Mouse (Mus musculus): ENCODE results near the gene Abl2.
"Not testable (repeated sequence)": the region's sequence is repeated elsewhere in the genome, so short reads cannot be mapped to it uniquely, and the experiment has no call there.

The Abl2 gene

DNA sequence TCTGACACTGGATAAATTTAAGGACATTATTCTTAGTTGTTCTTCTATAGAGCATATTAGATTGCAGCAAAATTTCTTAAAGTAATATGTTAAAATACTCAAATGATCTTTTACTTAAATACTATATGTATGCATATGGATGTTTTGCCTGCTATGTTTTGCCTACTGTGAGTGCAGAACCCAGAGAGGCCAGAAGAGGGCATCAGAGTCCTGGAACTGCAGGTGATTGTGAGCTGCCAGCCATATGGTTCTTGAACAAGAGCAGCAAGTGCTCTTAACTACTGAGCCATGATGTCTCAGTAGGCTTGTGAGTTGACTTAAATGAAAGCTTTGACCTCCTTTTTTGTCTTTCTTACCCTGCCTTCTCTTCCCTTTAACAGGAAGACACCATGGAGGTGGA is 72.4 kb downstream of the Abl2 start:
- no peak for DNase-seq (ENCODE audit: low read depth, low spot score)

DNA sequence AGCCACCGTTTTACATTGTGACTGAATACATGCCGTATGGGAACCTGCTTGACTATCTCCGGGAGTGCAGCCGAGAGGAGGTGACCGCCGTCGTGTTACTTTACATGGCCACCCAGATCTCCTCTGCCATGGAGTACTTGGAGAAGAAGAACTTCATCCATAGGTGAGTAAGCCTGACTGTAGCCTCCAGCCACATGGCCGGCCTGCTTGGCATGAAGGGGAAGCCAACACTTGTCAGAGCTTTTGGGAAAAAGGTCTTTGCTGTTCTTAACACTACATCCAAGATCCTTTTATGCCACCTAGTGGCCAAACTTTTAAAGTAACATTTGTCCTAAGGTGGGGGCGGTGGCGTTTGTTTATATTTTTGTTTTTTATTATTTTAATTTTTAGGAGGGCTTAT is 74.5 kb downstream of the Abl2 start:
- DNase-seq (ENCODE audit: low read depth, low spot score): no peak

DNA sequence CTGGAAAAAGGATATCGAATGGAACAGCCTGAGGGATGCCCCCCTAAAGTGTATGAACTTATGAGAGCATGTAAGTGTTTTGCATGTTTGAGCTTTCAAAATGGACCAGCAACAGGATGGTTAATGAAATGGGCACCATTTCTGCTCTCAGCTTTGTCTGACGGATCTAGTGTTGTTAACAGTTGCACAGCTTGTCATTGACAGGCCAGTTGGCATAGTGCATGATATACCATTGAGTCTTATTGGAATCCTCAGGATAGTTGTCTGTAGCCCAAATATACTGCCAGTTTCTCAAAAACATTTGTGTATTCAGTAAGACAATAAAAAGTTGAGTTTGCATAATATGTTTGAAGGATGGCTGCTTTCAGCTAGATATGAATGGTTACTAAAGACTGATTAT is 76.6 kb downstream of the Abl2 start:
- no peak for DNase-seq (ENCODE audit: low read depth, low spot score)

DNA sequence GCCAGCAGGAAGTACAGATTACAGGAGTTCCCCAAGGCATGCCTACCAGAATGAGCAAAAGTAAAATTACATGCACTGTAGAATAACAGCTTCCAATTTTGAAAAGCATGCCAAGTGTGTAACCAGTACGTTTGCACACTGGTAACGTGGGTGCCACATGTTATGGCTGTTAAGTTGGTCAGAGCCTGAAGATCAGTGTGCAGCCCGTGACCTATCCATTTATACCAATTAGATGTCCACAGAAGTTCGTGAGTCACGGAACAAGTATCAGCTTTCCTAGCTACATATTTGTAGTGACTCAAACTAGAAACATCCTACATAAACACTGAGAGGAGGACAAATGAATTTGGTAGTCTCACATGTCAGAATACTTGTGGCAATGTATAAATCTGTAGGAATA is 80.9 kb downstream of the Abl2 start:
- DNase-seq (ENCODE audit: low read depth, low spot score): no peak

DNA sequence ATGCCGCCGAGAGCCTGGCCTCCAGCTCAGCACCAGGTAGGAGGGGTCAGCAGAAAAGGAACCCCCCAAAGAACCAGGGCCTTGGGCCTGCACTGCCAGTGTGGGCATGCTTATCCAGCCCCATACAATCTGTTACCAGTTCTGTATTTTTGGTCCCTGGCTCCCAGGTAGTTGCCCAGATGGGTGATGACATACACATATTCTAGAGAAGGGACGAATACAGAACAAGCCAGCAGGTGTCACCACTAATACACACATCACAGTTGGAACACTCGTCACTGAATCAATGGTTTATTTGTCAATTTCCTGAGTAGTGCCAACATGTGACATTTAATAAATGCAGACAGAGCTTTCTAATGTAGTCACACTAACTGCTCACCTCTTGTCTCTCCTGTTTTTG is 82.0 kb downstream of the Abl2 start:
- DNase-seq (ENCODE audit: low read depth, low spot score): no peak

DNA sequence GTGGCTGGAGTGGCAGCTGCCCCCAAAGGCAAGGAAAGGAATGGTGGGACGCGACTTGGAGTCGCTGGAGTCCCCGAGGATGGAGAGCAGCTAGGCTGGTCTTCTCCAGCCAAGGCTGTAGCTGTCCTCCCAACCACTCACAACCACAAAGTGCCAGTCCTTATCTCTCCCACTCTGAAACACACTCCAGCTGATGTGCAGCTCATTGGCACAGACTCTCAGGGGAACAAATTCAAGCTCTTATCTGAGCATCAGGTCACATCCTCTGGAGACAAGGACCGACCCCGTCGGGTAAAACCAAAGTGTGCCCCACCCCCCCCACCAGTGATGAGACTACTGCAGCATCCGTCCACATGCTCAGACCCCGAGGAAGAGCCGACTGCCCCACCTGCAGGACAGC is 83.2 kb downstream of the Abl2 start:
- DNase-seq (ENCODE audit: low read depth, low spot score): no peak

DNA sequence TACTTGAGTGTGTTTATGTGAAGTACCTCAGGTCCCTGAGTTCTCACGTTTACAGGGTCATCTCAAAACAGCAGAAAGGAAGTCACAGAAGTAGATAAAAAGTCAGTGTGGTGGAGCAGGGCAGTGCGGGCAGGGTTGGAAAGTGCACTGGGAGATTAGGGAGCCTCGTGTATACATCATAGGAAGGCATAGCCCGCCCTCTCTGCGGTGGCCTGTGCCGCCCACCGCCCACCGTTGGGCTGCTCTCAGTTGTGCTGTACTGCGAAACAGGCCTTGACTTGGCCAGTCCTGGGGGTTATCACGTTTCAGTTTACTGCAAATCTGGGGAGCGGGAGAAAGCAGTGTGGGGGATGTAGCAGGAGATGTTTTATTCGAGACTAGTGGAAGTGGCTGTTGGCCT is 84.2 kb downstream of the Abl2 start:
- no peak for DNase-seq (ENCODE audit: low read depth, low spot score)

DNA sequence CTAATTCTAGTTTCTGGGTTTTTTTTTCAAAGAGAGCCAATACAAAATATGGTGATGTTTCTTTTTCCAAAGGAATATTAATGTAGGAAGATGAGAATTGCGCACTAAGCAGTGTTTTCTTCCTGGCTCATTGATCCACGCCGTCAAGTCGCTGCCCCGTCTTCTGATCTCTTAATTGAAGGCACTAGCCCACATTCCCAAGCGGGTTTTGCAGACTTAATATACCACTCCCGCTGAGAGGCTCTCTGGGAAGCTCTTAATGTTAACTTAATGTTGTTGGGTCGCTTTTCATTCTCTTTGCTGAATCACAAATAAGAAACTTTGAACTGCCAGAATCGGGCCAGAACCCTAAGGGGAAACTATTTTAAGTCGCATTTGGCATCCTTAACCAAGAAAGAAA is 85.5 kb downstream of the Abl2 start:
- no peak for DNase-seq (ENCODE audit: low read depth, low spot score)

DNA sequence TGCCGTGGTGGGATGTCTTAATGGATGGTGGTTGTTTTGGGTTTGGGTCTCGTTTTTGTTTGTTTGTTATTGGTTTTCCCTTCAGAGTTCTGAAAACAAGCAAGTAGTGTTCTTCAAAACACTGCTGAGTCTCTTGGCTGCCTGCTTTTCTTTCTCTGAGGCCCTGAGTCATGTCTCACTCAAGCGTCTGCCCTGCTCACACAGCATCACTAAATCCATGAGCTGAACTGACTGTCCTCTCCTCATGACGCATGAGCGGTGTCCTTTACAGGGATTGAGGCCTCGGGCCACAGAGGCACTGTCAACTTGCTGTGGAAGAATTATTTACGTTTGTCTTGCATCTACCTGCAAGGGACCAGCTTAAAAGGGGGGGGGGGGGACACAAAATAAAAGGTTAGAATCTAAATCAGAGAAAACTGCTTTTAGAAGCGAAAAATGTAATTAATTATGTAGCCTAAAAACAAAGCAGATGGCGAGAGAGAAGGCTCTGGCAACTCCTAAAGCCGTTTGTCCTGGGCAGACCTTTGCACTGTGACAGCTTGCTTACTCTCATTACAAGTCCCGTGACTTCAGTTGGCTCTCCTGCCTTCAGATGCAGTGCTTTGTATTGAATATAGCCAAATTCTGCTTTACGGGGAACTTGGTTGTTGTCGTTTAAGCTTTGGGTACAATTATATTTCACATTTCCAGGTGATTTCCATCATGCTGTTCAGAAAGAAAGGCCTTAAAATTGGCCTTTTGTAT is 86.4 kb downstream of the Abl2 start:
- DNase-seq (ENCODE audit: low read depth, low spot score): no peak

DNA sequence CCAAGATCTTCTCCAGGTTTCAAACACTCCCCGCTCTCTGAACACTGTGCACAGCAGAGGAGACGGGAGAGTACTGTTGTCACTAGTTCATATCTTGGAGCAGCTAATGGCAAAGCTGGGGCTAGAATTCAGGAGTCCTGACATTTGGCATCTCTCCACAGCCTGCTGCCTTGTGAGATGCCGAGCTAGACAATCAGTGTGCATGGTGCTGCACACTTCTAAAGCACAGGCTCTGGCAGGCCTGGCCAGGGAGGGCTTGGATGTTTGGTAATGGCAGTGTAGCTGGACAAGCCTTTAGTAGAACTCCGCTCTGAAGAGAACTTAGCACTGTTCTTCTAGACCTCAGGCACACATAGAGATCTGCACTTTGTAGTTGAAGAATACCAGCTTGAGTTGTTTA is 87.4 kb downstream of the Abl2 start:
- DNase-seq (ENCODE audit: low read depth, low spot score): no peak

DNA sequence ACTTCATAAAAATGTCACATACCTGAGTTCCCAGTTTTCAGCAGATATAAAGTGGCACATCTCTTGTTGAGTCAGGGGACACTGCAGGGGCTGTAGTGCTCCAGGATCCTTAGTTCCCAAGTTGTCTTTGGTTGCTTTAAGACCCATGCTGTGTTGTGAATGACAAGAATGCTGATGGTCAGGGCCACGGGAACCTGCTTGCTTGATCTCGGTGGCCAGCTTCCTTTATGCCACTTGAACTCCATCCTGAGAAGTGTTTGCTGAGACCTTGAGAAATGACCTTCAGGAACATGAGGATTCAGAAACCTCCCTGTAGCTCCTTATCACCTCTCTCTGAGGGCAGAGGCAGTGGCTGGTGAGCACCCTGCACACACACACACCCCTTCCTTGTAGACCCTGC is 90.1 kb downstream of the Abl2 start:
- no peak for DNase-seq (ENCODE audit: low read depth, low spot score)

DNA sequence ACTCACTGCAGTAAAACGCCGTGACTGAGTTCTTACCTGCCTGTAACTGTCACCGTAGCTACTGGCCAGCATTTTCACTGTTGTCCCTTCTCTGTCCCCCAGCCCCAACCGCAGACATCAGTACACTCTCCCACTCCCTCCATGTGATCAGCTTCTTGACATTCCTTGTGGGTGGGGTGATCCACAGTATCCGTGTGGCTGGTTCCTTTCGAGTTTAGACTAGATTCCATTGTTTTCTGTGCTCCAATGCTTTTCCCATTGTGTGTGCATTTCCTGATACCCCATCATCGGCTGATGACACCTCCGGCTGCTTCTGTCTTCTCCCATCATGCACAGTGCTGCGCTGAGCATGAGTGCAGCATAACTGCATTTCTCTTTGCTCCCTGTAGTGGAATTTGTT is 92.0 kb downstream of the Abl2 start:
- no peak for DNase-seq (ENCODE audit: low read depth, low spot score)

DNA sequence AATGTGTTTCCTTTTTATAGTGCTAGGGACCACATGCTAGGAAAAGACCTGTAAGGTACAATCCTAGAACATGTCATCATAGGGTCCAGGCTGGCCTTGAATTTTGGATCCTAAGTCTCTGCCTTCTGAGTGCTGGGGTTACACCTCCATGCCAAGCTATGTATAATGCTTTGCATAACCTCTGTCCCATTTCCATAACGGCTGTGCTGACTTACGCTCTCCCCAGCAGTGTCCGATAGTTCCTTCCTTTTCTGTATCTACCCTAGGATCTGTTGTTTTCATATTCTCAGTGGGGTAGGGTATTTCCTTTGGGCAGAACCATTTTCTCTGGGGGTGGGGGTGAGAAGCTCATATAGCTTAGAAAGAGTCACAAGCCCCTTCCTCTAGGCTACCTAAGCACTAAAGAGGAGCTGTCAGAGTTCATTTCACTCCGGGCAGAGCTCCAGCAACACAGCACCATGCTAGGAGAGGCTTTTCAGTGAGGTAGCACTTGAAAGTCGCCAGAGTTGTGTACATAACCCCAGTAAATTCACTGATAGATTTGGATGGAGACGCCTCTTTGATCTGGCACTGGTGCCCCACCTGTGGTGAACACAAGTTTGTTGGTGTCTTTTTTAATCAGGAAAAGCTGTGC is 93.7 kb downstream of the Abl2 start:
- no peak for DNase-seq (ENCODE audit: low read depth, low spot score)

DNA sequence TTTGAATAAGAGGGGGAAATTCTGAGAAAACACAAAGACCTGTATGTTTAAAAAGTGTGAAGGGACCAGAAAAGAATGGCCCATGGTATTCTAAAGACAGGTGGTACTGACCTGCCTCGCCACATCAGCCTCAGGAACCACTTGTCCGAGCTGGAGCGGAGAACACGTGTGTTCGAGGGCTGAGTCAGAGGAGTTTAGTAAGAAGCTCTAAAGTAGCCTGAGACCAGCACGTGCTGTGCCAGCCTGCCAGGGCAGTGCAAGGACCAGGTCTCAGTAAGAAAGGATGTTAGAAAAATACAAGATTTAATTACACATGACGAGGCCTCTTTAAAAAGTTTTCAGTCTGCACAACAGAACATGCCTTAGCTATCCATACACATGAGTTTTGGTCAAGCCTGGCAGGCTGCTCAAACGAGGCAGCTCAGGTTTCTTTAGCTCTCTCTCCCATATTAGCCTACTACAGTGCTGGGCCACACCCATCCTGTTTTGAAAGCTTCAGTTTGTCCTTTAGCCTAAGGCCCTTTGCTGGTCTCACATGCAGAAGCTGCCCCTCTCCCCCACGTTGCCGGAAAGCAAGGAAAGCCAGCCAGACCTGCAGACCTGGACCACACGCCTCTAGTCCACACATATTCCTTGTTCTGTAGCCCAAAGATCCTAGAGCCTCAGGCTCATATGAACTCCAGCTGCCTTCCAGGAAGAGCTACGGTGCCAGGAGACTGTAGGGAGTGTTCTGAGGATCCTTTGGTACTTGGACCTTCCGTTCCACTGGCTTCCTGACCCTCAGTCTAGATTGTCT is 96.3 kb downstream of the Abl2 start:
- DNase-seq (ENCODE audit: low read depth, low spot score): no peak

DNA sequence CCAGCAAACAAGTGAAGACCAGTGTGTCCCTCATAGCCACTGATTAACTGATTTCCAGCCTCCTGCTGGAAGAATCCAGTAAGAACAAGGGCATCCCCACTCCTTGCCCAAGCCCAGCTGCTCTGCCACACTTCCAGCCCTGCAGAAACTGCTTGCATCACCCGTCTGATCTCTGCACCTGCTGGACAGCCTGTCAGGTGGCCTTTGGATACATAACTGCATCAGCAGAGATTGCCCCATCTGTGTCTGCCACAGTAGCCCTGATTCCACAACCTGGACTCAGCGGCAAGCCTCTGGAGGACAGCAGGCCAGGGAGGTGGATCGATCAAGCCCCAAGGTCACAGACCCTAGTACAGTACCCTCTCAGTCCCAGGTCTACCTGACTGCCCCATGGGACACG is 98.9 kb downstream of the Abl2 start:
- no peak for DNase-seq (ENCODE audit: low read depth, low spot score)

DNA sequence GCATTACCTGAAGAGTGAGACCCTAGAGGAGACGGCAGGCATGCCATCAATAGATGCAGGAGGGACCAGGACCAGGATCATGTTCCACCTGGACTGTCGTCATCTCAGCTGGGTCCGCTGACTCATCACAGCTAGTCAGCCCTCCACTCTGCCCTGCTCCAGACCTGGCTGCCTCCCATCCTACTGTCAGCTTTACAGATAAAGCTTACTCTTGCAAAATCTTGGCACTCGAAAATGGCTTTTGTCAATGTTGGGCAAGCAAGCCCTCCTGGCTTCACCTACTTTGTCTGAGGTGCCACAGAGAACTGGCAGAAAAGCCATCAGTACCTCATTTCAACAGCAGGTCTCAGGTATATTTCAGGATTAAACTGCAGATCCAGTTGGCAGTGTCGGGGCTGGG is 100.1 kb downstream of the Abl2 start:
- DNase-seq (ENCODE audit: low read depth, low spot score): no peak

DNA sequence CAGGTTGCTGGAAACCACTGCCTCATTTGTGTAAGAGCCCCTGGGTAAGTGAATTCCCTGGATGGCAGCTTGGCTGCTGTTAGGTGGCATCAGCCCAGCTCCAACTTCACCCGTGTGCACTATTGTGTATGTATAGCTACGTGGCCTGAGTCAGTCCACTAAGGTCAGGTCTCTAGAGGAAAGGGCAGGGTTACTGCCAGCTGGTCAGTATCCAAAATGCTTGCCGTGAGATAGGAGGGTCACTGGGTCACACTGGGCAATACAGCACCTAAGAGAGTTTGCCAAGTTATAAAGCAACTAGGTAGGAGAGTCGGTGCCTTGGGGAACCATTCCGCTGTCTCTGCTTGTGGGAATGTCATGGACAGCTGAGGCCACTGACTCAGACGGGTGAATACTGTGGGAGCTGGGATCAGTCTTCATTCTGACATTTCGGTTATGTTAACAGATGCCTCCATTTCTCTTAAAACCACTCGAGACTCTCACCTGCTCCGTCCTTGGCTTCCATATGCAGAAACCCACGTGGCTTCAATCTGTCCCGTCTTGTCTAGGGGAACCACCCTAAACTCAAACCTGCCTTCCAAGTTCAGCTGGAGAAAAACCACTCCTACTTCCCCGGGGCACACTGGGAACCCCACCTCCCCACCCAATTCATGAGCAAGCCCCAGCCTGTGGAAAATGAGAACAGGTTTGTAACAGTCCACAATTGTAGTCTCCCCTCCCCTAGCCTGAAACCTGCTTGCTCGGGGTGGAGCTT is 101.5 kb downstream of the Abl2 start:
- DNase-seq (ENCODE audit: low read depth, low spot score): peak; percentile 60

DNA sequence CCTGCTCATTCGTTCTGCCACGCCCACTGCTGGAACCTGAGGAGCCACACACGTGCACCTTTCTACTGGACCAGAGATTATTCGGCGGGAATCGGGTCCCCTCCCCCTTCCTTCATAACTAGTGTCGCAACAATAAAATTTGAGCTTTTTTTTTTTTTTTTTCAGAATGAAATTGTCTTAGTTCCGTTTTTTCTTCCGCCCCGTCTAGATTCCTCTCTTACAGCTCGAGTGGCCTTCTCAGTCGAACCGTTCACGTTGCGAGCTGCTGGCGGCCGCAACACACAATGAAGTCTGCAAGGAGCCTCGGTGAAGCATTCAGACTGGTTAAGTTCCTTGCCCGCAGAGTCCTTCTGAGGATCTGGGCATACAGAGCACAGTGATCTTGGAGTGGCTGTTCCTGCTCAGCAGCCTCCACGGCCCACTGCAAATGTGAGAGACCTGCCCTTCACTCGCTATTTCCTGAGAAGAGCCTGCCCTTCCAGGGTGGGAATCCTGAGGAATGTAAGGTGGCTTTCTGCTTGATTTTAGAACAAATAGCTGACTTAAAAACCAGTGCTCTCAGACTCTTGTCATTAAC is 102.2 kb downstream of the Abl2 start:
- DNase-seq (ENCODE audit: low read depth, low spot score): not testable (repeated sequence)

DNA sequence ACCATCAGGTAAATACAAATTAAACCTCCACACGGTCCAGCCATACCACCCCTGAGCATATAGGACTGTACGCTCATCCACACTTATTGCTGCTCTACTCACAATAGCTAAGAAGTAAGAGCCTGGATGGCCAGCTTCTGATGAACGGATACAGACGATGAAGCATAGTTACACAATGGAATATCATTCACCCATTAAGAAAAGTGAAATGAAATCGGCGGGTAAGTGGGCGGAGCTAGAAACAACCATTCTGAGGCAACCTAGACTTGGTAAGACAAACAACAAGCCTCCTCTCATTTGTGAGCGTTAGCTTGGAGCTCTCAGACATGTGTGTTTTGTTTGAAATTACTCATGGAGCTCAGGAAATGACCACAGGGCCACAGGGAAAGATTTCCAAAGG is 107.2 kb downstream of the Abl2 start:
- DNase-seq (ENCODE audit: low read depth, low spot score): no peak

DNA sequence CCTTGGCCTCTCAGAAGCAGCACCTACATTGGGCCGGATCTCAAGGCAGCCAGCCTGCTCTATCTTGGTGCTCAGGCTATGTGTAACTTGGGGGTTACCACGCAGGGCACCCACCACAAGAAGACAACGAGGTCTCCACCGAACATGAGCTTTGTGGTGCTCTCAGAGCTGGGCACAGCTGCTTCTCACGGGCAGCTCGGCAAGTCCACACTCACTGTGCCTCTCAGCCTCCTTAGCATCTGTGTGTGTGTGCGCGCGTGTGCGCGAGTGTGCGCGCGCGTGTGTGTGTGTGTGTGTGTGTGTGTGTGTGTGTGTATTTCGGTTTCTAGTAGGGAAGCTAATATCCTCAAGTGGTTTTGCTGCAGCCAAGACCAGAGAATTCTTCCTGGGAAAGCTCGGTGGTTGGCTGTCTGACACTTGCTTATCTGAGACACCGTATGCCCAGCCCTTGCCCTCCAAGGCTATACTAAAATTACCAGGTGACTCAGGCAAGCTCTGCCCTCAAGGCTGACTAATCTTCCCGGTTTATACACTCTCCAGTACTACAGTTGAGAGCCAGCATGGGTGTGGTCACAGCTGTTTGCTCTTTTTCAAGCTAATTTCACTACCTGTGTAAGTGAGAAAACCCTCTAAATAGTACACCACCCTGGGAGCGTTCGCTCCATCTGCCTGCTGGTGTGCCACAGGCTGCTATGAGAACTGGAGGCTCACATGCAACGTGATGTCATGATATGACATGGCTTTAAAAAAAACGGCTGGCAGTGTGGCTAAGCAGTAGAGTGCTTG is 108.7 kb downstream of the Abl2 start:
- DNase-seq (ENCODE audit: low read depth, low spot score): no peak

DNA sequence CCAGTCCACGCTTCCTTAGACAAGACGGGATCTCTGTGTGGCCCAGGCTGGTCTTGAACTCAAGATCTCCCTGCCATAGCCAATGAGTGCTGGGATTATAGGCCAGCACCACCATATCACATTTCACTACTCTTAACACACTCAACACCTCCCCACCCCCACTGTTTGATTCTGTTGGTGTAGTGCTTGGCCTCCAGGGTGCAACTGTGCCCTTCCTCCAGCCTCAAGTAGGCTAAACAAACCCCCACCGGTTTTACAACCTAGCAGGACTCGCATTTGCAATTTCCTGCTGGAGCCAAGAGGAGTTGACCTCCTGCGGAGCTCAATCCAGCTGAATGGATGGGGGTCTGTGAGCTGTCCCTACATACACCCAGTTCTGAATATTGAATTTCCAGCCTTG is 110.0 kb downstream of the Abl2 start:
- DNase-seq (ENCODE audit: low read depth, low spot score): peak; percentile 54
